In the genomic region with DNA sequence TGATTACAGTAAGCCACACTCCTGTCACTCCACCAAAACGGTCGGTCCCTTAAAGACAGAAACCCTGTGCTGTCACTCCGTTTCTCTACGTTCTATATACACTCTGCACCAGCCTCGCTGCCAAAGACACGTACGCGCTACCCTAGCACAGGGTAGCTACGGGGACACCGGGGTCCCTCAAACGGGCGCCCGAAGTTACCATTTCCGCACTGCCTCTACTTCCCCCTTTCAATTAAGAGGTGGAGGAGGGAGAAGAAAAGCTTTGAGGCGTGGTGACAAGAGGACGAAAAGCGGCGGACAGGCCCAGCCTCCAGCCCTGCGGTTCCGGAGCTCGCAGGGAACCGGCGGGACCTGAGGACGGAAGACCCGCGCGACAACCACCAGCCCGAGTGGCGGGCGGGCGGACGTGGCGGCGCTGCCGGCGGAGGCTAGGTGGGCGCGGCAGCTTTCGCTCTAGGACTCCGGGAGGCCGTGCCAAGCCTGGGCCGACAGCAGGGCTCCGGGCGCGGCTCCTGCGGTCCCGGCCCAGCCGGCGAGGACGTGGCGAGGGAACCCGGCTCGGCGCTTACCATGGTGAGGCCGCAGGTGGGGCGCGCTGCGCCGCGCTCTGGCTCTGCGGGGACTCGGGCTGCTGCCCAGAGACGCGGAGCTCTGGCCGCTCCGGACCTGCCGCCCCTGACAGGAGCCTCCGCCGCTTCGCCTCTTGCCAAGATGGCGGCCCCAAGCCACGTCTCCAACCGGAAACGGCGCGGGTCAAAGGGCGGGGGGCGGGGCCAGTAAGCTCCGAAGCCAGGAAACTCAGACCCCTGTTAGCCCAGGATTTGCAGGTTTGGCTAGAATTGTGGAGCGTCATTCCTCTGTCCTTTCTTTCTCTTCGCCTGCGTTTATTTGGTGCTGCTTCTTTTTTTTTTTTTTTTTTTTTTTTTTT, we compare ENCODE assay signal across 7 mouse cellular contexts. TPM values are rescaled to one million over a fixed set of nuclear protein-coding genes. Genes with fewer than 3 reads are reported as not detected.
DNase-seq lines count a peak whose midpoint lies in the region; ATAC-seq lines count a peak whose summit lies in the region.

A gene (minus strand): TSS at position 745 of the 928 bp plus-strand sequence.
A gene (plus strand): TSS at position 808 of the 928 bp plus-strand sequence.

- H3K9ac ChIP-seq in intestine, embryonic 16.5 days (ENCODE audit: low read depth, low read length): peak within 1 kb of the TSS; percentile 95
- peak within 1 kb of the TSS; percentile 93 for H3K9ac ChIP-seq in midbrain, embryonic 11.5 days (ENCODE audit: low read length)

- H3K9me3 ChIP-seq in intestine, embryonic 16.5 days (ENCODE audit: control insufficient read depth, low read length): no peaks in the 10 kb centered on the region
- no peaks in the 10 kb centered on the region for H3K9me3 ChIP-seq in midbrain, embryonic 11.5 days (ENCODE audit: control insufficient read depth, low read length)

- H3K27ac ChIP-seq in intestine, embryonic 16.5 days (ENCODE audit: low read length): peak within 1 kb of the TSS; percentile 96
- H3K27ac ChIP-seq in midbrain, embryonic 11.5 days (ENCODE audit: low read depth, low read length): peak within 1 kb of the TSS; percentile 85

- no peaks in the 10 kb centered on the region for H3K36me3 ChIP-seq in intestine, embryonic 16.5 days (ENCODE audit: control insufficient read depth, insufficient read depth, low read length)
- no peaks in the 10 kb centered on the region for H3K36me3 ChIP-seq in midbrain, embryonic 11.5 days (ENCODE audit: control insufficient read depth, insufficient read depth, low read length)

- H3K27me3 ChIP-seq in intestine, embryonic 16.5 days (replicated peaks; ENCODE audit: control insufficient read depth, insufficient read depth, low read length): no peaks in the 10 kb centered on the region
- H3K27me3 ChIP-seq in midbrain, embryonic 11.5 days (ENCODE audit: control insufficient read depth, insufficient read depth, low read length): no peaks in the 10 kb centered on the region

- peak within 1 kb of the TSS; percentile 94 for H3K4me3 ChIP-seq in intestine, embryonic 16.5 days (ENCODE audit: low read length)
- H3K4me3 ChIP-seq in midbrain, embryonic 11.5 days (ENCODE audit: low read depth, low read length): peak within 1 kb of the TSS; percentile 100

- H3K4me1 ChIP-seq in intestine, embryonic 16.5 days (ENCODE audit: control insufficient read depth, insufficient read depth, low read length): peaks cover 19% of the 10 kb centered on the region
- peaks cover 5% of the 10 kb centered on the region for H3K4me1 ChIP-seq in midbrain, embryonic 11.5 days (ENCODE audit: control insufficient read depth, insufficient read depth, low read length)

- DNase-seq in adrenal gland, adult 2 months: peak; percentile 90
- DNase-seq in embryo, embryonic 11.5 days (ENCODE audit: low read depth, low spot score): peak; percentile 89
- peak; percentile 74 to 84 for DNase-seq in gastrocnemius, postnatal 4 days (ENCODE audit: low spot score in 2 of 2)
- DNase-seq in left cerebral cortex, postnatal 36 days (ENCODE audit: low spot score in 2 of 2): peak; percentile 84 to 88
- DNase-seq in midbrain, embryonic 11.5 days (ENCODE audit: low spot score, missing footprints): peak; percentile 99
- DNase-seq in skeletal muscle tissue, adult 2 months (ENCODE audit: low read depth, low spot score): peak; percentile 81

- peak; percentile 90 for ATAC-seq in intestine, embryonic 16.5 days
- ATAC-seq in midbrain, embryonic 11.5 days (ENCODE audit: low FRiP score): peak; percentile 93

- H3K4me2 ChIP-seq in intestine, embryonic 16.5 days (ENCODE audit: low read depth, low read length): peak within 1 kb of the TSS; percentile 56
- H3K4me2 ChIP-seq in midbrain, embryonic 11.5 days: peak within 1 kb of the TSS; percentile 83

- intact Hi-C loops in left cerebral cortex, postnatal 36 days (cut with DNase I): no loop called here

- under 1% methylated on average over 82 of the region's 82 CpGs for WGBS in intestine, embryonic 16.5 days
- under 1% methylated on average over 59 of the region's 82 CpGs for WGBS in midbrain, embryonic 11.5 days

RNA-seq across cellular contexts. Expression of the first gene that starts in this region (rescaled TPM):
- 100 to 1,000 TPM; 145 to 172 TPM for total RNA-seq in adrenal gland, adult 2 months (2021)
- 17.1 and 23.2 TPM in 2 replicates for polyA plus RNA-seq in adrenal gland, adult 2 months (2012; rRNA removed)
- 100 to 1,000 TPM; 124 to 142 TPM for total RNA-seq in gastrocnemius, postnatal 4 days (2021)
- 187 and 196 TPM in 2 replicates for polyA plus RNA-seq in intestine, embryonic 16.5 days (2015; fragmentation: Nextera tagmentation; extraction: Ambion mirVana)
- 10 to 100 TPM; 89.0 to 99.0 TPM for total RNA-seq in left cerebral cortex, postnatal 36 days (2021)
- polyA plus RNA-seq in midbrain, embryonic 11.5 days (2014; fragmentation: Nextera tagmentation; extraction: Ambion mirVana): 191 and 213 TPM in 2 replicates

RNA-seq across cellular contexts. Expression of the second gene that starts in this region (rescaled TPM):
- 100 to 1,000 TPM in 1 of 2 experiments, 10 to 100 TPM in 1; 73.0 to 102 TPM for total RNA-seq in adrenal gland, adult 2 months (2021)
- 20.7 and 22.2 TPM in 2 replicates for polyA plus RNA-seq in adrenal gland, adult 2 months (2012; rRNA removed)
- total RNA-seq in gastrocnemius, postnatal 4 days (2021): 10 to 100 TPM; 65.9 to 69.5 TPM
- 68.1 and 71.4 TPM in 2 replicates for polyA plus RNA-seq in intestine, embryonic 16.5 days (2015; fragmentation: Nextera tagmentation; extraction: Ambion mirVana)
- total RNA-seq in left cerebral cortex, postnatal 36 days (2021): 10 to 100 TPM; 65.0 to 72.9 TPM
- polyA plus RNA-seq in midbrain, embryonic 11.5 days (2014; fragmentation: Nextera tagmentation; extraction: Ambion mirVana): 141 and 149 TPM in 2 replicates

Comparison
In these comparisons a context has a peak if more than half of its experiments do, and no peak if none do; other contexts are left out.
1. Peak in every context shown above with its lines: DNase-seq, ATAC-seq, H3K4me3 ChIP-seq and H3K27ac ChIP-seq.